Mouse (Mus musculus) brain, embryonic 14.5 days (tissue): Measurements from ENCODE around the gene Mpv17.

Experiments used
- CTCF ChIP-seq: fragments of 200-500 bp; IDR thresholded peaks from 2 replicates; pipeline ENCODE4 v1.5.1; 2012; ENCODE audit warnings: inconsistent platforms, mild to moderate bottlenecking, moderate library complexity, borderline replicate concordance; ENCODE audit not compliant: insufficient read depth, insufficient read length; ENCODE audit errors: extremely low read depth
- POLR2A ChIP-seq: fragments of 200-500 bp; IDR thresholded peaks from 2 replicates; pipeline ENCODE4 v1.6.1; 2012; ENCODE audit warnings: mild to moderate bottlenecking, inconsistent platforms, borderline replicate concordance; ENCODE audit not compliant: poor library complexity, insufficient read depth, insufficient read length, severe bottlenecking; ENCODE audit errors: extremely low read depth

- TF ChIP-seq CTCF (no peak), POLR2A (no peak)
Observed at GRCm38 (mm10) chr5:31194486-31195485, 40.7 kb upstream of the Mpv17 start.
